Mouse (Mus musculus): ENCODE measurements around the gene Mmp2. TPM values are rescaled to one million over a fixed set of nuclear protein-coding genes. Genes with fewer than 3 reads are reported as not detected.

The Mmp2 gene
- polyA plus RNA-seq, 1 experiment from 2014 or later = 23.7 TPM

GRCm38 (mm10) chr8:92847299-92847698, 20.2 kb downstream of the Mmp2 start:
- WGBS = 34% methylated on average over 9 of the region's 9 CpGs
- Histone ChIP-seq H3K36me3 (no peaks in the 10 kb centered on the region), H3K9ac (no peak overlapping the region), H3K4me3 (no peak overlapping the region), H3K27ac (replicated peaks) (peak overlapping the region; percentile 36; the same call in 1 of the 2 replicates), H3K4me1 (replicated peaks) (peaks cover 30% of the 10 kb centered on the region), H3K27me3 (no peaks in the 10 kb centered on the region), H3K4me2 (peak overlapping the region; percentile 16; the same call in 1 of the 2 replicates), H3K9me3 (no peaks in the 10 kb centered on the region)
- 0 out of 2 replicates have a peak, but pooled peaks have one; percentile 20 for ATAC-seq (ENCODE audit: low FRiP score, low read depth)

- H3K4me3 ChIP-seq = no peak overlapping the region
- H3K27ac ChIP-seq (replicated peaks) = no peak overlapping the region
- H3K9ac ChIP-seq = no peak overlapping the region
- ATAC-seq (ENCODE audit: low FRiP score, low read depth) = no peak
- H3K4me2 ChIP-seq = no peak overlapping the region
- H3K36me3 ChIP-seq = no peaks in the 10 kb centered on the region
- H3K27me3 ChIP-seq = no peaks in the 10 kb centered on the region
- 49% methylated on average over 6 of the region's 6 CpGs for WGBS
- H3K9me3 ChIP-seq = no peaks in the 10 kb centered on the region
- peaks cover 35% of the 10 kb centered on the region for H3K4me1 ChIP-seq (replicated peaks)
These were observed 22.2 kb downstream of the Mmp2 start for GRCm38 (mm10) chr8:92849261-92849660.

- Histone ChIP-seq H3K27me3 (no peaks in the 10 kb centered on the region), H3K36me3 (no peaks in the 10 kb centered on the region), H3K4me1 (replicated peaks) (peaks cover 35% of the 10 kb centered on the region), H3K4me3 (no peak overlapping the region), H3K9ac (no peak overlapping the region), H3K27ac (replicated peaks) (peak overlapping the region; percentile 42), H3K9me3 (no peaks in the 10 kb centered on the region), H3K4me2 (no peak overlapping the region)
- ATAC-seq (ENCODE audit: low FRiP score, low read depth) = peak; percentile 89
- 56% methylated on average over 4 of the region's 4 CpGs for WGBS
These were observed 23.1 kb downstream of the Mmp2 start for GRCm38 (mm10) chr8:92850239-92850638.

- Histone ChIP-seq H3K9me3 (no peaks in the 10 kb centered on the region), H3K36me3 (no peaks in the 10 kb centered on the region), H3K4me1 (replicated peaks) (peaks cover 36% of the 10 kb centered on the region), H3K9ac (no peak overlapping the region), H3K27me3 (0 out of 2 replicates have a peak, but pooled peaks cover 3% of the 10 kb centered on the region), H3K4me2 (no peak overlapping the region), H3K4me3 (no peak overlapping the region), H3K27ac (replicated peaks) (no peak overlapping the region)
- no peak for ATAC-seq (ENCODE audit: low FRiP score, low read depth)
- WGBS = 90% methylated on average over 3 of the region's 3 CpGs
These were observed 24.3 kb downstream of the Mmp2 start for GRCm38 (mm10) chr8:92851381-92851780.

- H3K4me1 ChIP-seq (replicated peaks) = peaks cover 24% of the 10 kb centered on the region
- H3K36me3 ChIP-seq = no peaks in the 10 kb centered on the region
- H3K27me3 ChIP-seq = 0 out of 2 replicates have a peak, but pooled peaks cover 3% of the 10 kb centered on the region
- no peak overlapping the region for H3K9ac ChIP-seq
- H3K4me3 ChIP-seq = no peak overlapping the region
- H3K9me3 ChIP-seq = no peaks in the 10 kb centered on the region
- H3K4me2 ChIP-seq = no peak overlapping the region
- H3K27ac ChIP-seq (replicated peaks) = no peak overlapping the region
- 56% methylated on average over 18 of the region's 18 CpGs for WGBS
- no peak for ATAC-seq (ENCODE audit: low FRiP score, low read depth)
These were observed 26.3 kb downstream of the Mmp2 start for GRCm38 (mm10) chr8:92853188-92853983.

- no peak overlapping the region for H3K9ac ChIP-seq
- H3K4me2 ChIP-seq = peak overlapping the region; percentile 79
- H3K36me3 ChIP-seq = no peaks in the 10 kb centered on the region
- no peak for ATAC-seq (ENCODE audit: low FRiP score, low read depth)
- peak overlapping the region; percentile 77 for H3K4me3 ChIP-seq
- 0 out of 2 replicates have a peak, but pooled peaks cover 3% of the 10 kb centered on the region for H3K27me3 ChIP-seq
- H3K27ac ChIP-seq (replicated peaks) = no peak overlapping the region
- H3K4me1 ChIP-seq (replicated peaks) = peaks cover 23% of the 10 kb centered on the region
- 83% methylated on average over 3 of the region's 3 CpGs for WGBS
- no peaks in the 10 kb centered on the region for H3K9me3 ChIP-seq
These were observed 27.6 kb downstream of the Mmp2 start for GRCm38 (mm10) chr8:92854673-92855072.

- H3K27ac ChIP-seq (replicated peaks) = peak within 1 kb of the TSS; percentile 72
These were observed 28.2 kb downstream of the Mmp2 start, which contains the start of gene Lpcat2 for GRCm38 (mm10) chr8:92855171-92855894. Gene Lpcat2, plus strand, starts transcription at chr8:92855339.

GRCm38 (mm10) chr8:92856273-92856986, 29.3 kb downstream of the Mmp2 start:
- no peak for ATAC-seq (ENCODE audit: low FRiP score, low read depth)
- H3K9me3 ChIP-seq = no peaks in the 10 kb centered on the region
- WGBS = 91% methylated on average over 7 of the region's 7 CpGs
- peak overlapping the region; percentile 79 for H3K4me2 ChIP-seq
- 0 out of 2 replicates have a peak, but pooled peaks cover 3% of the 10 kb centered on the region for H3K27me3 ChIP-seq
- no peak overlapping the region for H3K27ac ChIP-seq (replicated peaks)
- H3K4me1 ChIP-seq (replicated peaks) = peaks cover 12% of the 10 kb centered on the region
- H3K9ac ChIP-seq = no peak overlapping the region
- H3K4me3 ChIP-seq = peak overlapping the region; percentile 77
- H3K36me3 ChIP-seq = no peaks in the 10 kb centered on the region

More at GRCm38 (mm10) chr8:92855171-92855894, 28.2 kb downstream of the Mmp2 start, which contains the start of gene Lpcat2:
- WGBS = 1% methylated on average over 50 of the region's 50 CpGs
- Histone ChIP-seq H3K4me2 (peak within 1 kb of the TSS; percentile 79), H3K4me1 (replicated peaks) (peaks cover 16% of the 10 kb centered on the region), H3K27me3 (0 out of 2 replicates have a peak, but pooled peaks cover 3% of the 10 kb centered on the region), H3K36me3 (no peaks in the 10 kb centered on the region), H3K9ac (peak within 1 kb of the TSS; percentile 82), H3K4me3 (peak within 1 kb of the TSS; percentile 77), H3K9me3 (no peaks in the 10 kb centered on the region)
- peak; percentile 74 for ATAC-seq (ENCODE audit: low FRiP score, low read depth)

- Histone ChIP-seq H3K36me3 (no peaks in the 10 kb centered on the region), H3K9ac (no peak overlapping the region), H3K9me3 (no peaks in the 10 kb centered on the region), H3K4me1 (replicated peaks) (peaks cover 8% of the 10 kb centered on the region), H3K4me2 (no peak overlapping the region), H3K4me3 (no peak overlapping the region), H3K27ac (replicated peaks) (no peak overlapping the region), H3K27me3 (0 out of 2 replicates have a peak, but pooled peaks cover 3% of the 10 kb centered on the region)
- ATAC-seq (ENCODE audit: low FRiP score, low read depth) = no peak
- whole genome bisulfite sequencing = 84% methylated on average over 14 of the region's 14 CpGs
These were observed 31.5 kb downstream of the Mmp2 start for GRCm38 (mm10) chr8:92858475-92859182.

GRCm38 (mm10) chr8:92861977-92862376, 34.9 kb downstream of the Mmp2 start:
- WGBS = 95% methylated on average over 1 of the region's 1 CpGs

GRCm38 (mm10) chr8:92870281-92870680, 43.2 kb downstream of the Mmp2 start:
- H3K27ac ChIP-seq (replicated peaks) = no peak overlapping the region
- H3K9ac ChIP-seq = no peak overlapping the region
- no peak overlapping the region for H3K4me3 ChIP-seq
- H3K4me2 ChIP-seq = no peak overlapping the region
- H3K36me3 ChIP-seq = no peaks in the 10 kb centered on the region
- WGBS = 12% methylated on average over 7 of the region's 7 CpGs
- ATAC-seq (ENCODE audit: low FRiP score, low read depth) = no peak
- no peaks in the 10 kb centered on the region for H3K27me3 ChIP-seq
- no peaks in the 10 kb centered on the region for H3K9me3 ChIP-seq
- H3K4me1 ChIP-seq (replicated peaks) = peaks cover 5% of the 10 kb centered on the region; the same call in 1 of the 2 replicates

More at GRCm38 (mm10) chr8:92861977-92862376, 34.9 kb downstream of the Mmp2 start:
- Histone ChIP-seq H3K36me3 (no peaks in the 10 kb centered on the region), H3K4me1 (replicated peaks) (no peaks in the 10 kb centered on the region), H3K27me3 (no peaks in the 10 kb centered on the region), H3K27ac (replicated peaks) (no peak overlapping the region), H3K9ac (no peak overlapping the region), H3K4me3 (no peak overlapping the region), H3K9me3 (no peaks in the 10 kb centered on the region), H3K4me2 (no peak overlapping the region)
- ATAC-seq (ENCODE audit: low FRiP score, low read depth) = no peak
